Mouse (Mus musculus) hindbrain, embryonic 12.5 days (tissue): ENCODE measurements at regions not wholly inside any gene's neighbourhood (a gene's known extent, or its start where the extent isn't known, plus 50 kb on each side); places are given as distances from the start of the nearest gene placed in this dataset.
A peak's percentile ranks its signal among the peaks of the same experiment; 100 is the strongest.

Experiments used
- ATAC-seq: fragments of 200-750 bp; cut with Nextera tagmentation; 2 replicates; pipeline ENCODE4 v1.8.0; 2017; ENCODE audit warnings: moderate TSS enrichment; ENCODE audit not compliant: low FRiP score
- H3K27ac ChIP-seq: fragments of 300-500 bp; sonication (generic); 2 replicates; pipeline ENCODE4 v1.5.1; 2016; ENCODE audit warnings: mild to moderate bottlenecking
- H3K27me3 ChIP-seq: fragments of 300-500 bp; sonication (generic); 2 replicates; pipeline ENCODE4 v1.6.1; 2016; ENCODE audit warnings: mild to moderate bottlenecking
- H3K36me3 ChIP-seq: fragments of 300-500 bp; sonication (generic); 2 replicates; pipeline ENCODE4 v1.6.1; 2016; ENCODE audit warnings: mild to moderate bottlenecking
- H3K4me1 ChIP-seq: fragments of 300-500 bp; sonication (generic); 2 replicates; pipeline ENCODE4 v1.6.1; 2016
- H3K4me2 ChIP-seq: fragments of 300-500 bp; sonication (generic); replicated peaks from 2 replicates; pipeline ENCODE4 v1.6.1; 2016; ENCODE audit warnings: mild to moderate bottlenecking
- H3K4me3 ChIP-seq: fragments of 300-500 bp; sonication (generic); 2 replicates; pipeline ENCODE4 v1.5.1; 2016; ENCODE audit warnings: mild to moderate bottlenecking
- H3K9ac ChIP-seq: fragments of 300-500 bp; sonication (generic); 2 replicates; pipeline ENCODE4 v1.6.1; 2016; ENCODE audit warnings: mild to moderate bottlenecking, moderate library complexity
- H3K9me3 ChIP-seq: fragments of 300-500 bp; sonication (generic); replicated peaks from 2 replicates; pipeline ENCODE4 v1.6.1; 2016; ENCODE audit warnings: mild to moderate bottlenecking
- WGBS: fragments of 180-500 bp; shearing (Covaris S2); methylation state at CpG from one replicate; pipeline ENCODE4 v1.1.7; 2016; 5-methylcytosine and 5-hydroxymethylcytosine counted together

DNA sequence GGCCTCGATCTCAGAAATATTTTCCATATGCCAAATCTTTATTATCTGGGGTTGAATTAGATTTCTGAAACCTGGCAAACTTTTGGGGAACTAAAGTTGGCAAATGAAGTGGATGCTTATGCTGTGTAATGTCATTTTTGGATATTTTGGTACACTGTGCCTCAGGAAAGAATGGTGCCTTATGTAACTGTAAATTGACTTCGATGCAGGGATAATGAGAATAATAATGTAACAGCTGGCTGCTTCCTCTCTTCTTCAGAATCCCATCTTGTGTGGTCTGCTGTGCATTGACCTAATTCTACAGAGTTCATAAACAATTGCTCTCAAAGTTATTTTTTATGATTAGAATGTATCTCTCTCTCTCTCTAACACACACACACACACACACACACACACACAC is 545.6 kb downstream of the Tfap2b start:
- Histone ChIP-seq H3K4me1 (no peaks in the 10 kb centered on the region), H3K4me2 (no peak overlapping the region), H3K9me3 (no peaks in the 10 kb centered on the region), H3K9ac (no peak overlapping the region), H3K27ac (no peak overlapping the region), H3K4me3 (no peak overlapping the region), H3K36me3 (no peaks in the 10 kb centered on the region), H3K27me3 (no peaks in the 10 kb centered on the region)
- ATAC-seq = no peak
- WGBS = 88% methylated on average over 2 of the region's 2 CpGs

DNA sequence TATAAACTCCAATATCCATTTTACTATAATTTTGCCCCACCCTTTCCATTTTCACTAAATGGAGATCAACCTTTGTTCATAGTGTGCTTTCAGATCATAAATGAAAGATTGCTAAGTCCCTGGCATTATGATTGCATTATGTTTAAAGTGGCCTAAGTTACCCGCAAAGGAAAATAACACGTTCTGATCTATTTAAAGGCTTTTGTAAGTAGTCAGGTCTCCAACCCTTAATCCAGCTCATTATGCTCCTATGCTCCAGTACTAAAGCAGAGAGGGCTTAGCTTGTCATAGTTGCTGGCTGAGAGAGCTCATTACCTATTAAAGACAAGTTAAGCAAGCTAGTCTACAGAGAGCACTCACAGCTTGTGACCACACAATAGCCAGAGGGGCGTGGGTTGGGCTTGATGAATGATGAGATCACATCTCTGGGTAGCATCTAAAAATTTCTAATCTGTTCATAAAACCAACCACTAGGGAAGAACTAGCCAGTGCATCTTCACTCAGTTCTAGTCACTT is 549.3 kb downstream of the Tfap2b start:
- Histone ChIP-seq H3K27me3 (no peaks in the 10 kb centered on the region), H3K4me2 (no peak overlapping the region), H3K4me3 (no peak overlapping the region), H3K9ac (no peak overlapping the region), H3K36me3 (no peaks in the 10 kb centered on the region), H3K27ac (no peak overlapping the region), H3K4me1 (no peaks in the 10 kb centered on the region), H3K9me3 (no peaks in the 10 kb centered on the region)
- ATAC-seq = no peak
- 85% methylated on average over 3 of the region's 3 CpGs for WGBS

DNA sequence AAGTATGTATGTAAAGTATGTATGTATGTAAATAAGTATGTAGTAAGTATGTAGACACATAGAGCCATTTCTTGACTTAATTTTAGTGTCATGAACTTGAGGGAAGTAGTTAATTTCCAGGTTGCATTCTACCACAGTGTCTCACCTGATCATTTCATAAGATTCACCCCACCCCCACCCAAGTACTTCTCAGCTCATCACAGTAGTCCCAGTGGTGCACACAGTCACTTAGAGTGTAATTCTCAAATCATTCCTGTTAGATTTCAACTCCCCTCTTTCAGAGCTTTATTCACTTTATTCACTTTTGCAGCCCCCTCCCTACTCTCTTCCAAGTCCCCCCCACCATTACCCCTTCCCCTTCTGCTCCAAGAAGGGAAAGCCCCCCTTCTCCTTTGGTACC is 558.2 kb downstream of the Tfap2b start:
- Histone ChIP-seq H3K4me3 (no peak overlapping the region), H3K4me2 (no peak overlapping the region), H3K9ac (no peak overlapping the region), H3K9me3 (no peaks in the 10 kb centered on the region), H3K27me3 (no peaks in the 10 kb centered on the region), H3K36me3 (no peaks in the 10 kb centered on the region), H3K27ac (no peak overlapping the region), H3K4me1 (peaks cover 4% of the 10 kb centered on the region; the same call in 1 of the 2 replicates)
- ATAC-seq = no peak

DNA sequence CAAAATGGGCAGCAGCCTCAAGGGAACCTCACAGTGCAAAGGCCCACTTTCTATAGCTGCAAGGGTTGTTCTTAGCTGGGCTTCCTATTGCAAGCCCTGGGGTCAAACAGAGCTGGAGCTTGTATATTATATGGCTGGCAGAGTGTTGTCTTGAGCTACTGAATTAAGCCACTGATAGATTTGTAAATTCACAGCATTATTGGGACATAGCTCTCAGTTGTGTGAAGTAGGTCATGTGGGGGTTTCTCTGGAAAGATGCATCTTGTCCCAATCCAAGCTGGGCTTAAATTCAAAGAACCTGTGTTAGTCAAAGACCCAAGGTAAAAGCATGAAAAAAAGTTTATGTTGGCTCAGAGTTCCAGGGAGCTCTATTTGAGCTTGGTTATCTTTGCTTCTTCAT is 563.6 kb downstream of the Tfap2b start:
- Histone ChIP-seq H3K9me3 (no peaks in the 10 kb centered on the region), H3K4me3 (no peak overlapping the region), H3K27me3 (no peaks in the 10 kb centered on the region), H3K9ac (no peak overlapping the region), H3K36me3 (no peaks in the 10 kb centered on the region), H3K4me1 (peaks cover 3% of the 10 kb centered on the region; the same call in 1 of the 2 replicates), H3K4me2 (no peak overlapping the region), H3K27ac (no peak overlapping the region)
- no peak for ATAC-seq

DNA sequence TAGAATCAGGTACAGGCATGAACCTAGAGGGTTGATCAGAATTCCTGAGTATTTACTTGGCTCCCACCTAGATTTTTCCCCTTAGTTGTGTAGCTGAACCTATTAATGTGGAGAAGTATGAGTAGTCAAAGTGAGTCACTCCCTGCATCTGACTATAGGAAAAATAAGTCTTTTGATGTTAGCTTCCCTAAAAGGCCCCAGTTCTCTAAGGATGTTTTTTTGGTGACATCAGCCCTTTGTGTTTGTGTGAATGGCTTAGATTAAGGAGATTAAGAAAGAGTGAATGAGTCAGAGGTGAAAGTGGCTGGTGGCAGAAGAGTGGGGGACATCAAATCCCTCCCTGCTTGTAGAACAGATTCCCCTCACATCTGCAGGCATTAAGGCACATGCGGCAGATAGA is 565.8 kb downstream of the Tfap2b start:
- Histone ChIP-seq H3K4me1 (no peaks in the 10 kb centered on the region), H3K27ac (no peak overlapping the region), H3K9ac (no peak overlapping the region), H3K9me3 (no peaks in the 10 kb centered on the region), H3K36me3 (no peaks in the 10 kb centered on the region), H3K27me3 (no peaks in the 10 kb centered on the region), H3K4me2 (no peak overlapping the region), H3K4me3 (no peak overlapping the region)
- no peak for ATAC-seq
- WGBS = 71% methylated on average over 1 of the region's 1 CpGs

DNA sequence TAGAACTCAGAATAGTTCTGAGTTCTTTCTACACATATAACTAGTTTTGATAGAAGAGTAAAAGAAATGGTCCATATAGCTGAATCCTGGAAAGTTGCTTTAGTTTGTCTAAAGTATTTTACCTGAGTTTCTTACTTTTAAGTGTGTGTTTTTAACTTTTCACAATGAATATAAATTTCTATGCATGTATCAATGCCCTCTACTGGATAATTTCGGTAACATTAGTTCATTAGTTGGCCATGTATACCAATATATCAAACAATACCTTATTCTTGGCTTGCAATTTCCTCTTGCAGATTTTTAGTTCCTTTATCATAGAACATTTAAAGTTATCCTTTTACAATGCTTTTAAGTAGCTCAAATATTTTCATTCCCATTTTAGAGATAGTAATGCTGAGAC is 568.8 kb downstream of the Tfap2b start:
- Histone ChIP-seq H3K27me3 (no peaks in the 10 kb centered on the region), H3K27ac (no peak overlapping the region), H3K9ac (no peak overlapping the region), H3K36me3 (no peaks in the 10 kb centered on the region), H3K4me2 (no peak overlapping the region), H3K4me1 (no peaks in the 10 kb centered on the region), H3K9me3 (no peaks in the 10 kb centered on the region), H3K4me3 (no peak overlapping the region)
- no peak for ATAC-seq
- WGBS = 86% methylated on average over 1 of the region's 1 CpGs

DNA sequence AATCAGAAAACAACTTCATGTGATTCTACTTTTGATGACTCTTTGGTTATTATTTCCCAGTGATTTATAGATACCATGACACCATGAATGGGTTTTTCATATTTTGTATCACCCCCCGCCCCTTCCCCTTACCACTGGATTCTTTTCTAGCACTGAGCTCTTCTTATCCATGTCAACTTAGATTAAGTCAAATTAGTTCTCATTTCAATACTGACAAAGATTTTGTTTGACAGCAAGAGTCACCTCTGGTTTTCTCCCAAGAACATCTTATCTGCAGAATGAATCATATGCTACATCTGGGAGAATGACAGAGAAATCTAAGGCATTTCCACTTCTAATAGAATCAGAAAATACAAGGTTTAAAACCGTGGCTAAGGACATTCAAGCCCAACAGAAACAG is 578.3 kb downstream of the Tfap2b start:
- Histone ChIP-seq H3K4me2 (no peak overlapping the region), H3K9me3 (no peaks in the 10 kb centered on the region), H3K36me3 (no peaks in the 10 kb centered on the region), H3K9ac (no peak overlapping the region), H3K4me1 (no peaks in the 10 kb centered on the region), H3K27me3 (no peaks in the 10 kb centered on the region), H3K27ac (no peak overlapping the region), H3K4me3 (no peak overlapping the region)
- ATAC-seq = no peak
- 87% methylated on average over 2 of the region's 2 CpGs for WGBS

DNA sequence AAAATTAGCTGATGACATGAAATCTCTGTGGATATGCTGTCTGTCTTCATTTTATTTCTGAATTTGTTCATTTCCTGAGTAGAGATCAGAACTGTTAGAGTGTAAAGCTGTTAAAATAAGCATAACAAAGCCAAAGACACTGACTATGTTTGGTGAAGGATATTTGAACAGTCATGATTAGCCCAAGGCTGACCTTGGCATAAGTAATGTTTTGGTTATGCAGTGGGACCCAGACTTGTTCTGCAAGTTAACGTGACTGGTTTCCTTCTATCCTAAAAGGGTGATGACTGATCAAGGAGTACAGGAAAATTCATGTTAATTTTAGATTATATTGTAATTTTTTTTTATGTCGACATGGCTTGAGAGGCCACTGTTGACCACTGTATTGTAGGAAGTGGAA is 585.4 kb downstream of the Tfap2b start:
- Histone ChIP-seq H3K36me3 (no peaks in the 10 kb centered on the region), H3K27ac (no peak overlapping the region), H3K4me2 (no peak overlapping the region), H3K27me3 (no peaks in the 10 kb centered on the region), H3K4me3 (no peak overlapping the region), H3K4me1 (no peaks in the 10 kb centered on the region), H3K9ac (no peak overlapping the region), H3K9me3 (no peaks in the 10 kb centered on the region)
- 69% methylated on average over 2 of the region's 2 CpGs for WGBS
- no peak for ATAC-seq

DNA sequence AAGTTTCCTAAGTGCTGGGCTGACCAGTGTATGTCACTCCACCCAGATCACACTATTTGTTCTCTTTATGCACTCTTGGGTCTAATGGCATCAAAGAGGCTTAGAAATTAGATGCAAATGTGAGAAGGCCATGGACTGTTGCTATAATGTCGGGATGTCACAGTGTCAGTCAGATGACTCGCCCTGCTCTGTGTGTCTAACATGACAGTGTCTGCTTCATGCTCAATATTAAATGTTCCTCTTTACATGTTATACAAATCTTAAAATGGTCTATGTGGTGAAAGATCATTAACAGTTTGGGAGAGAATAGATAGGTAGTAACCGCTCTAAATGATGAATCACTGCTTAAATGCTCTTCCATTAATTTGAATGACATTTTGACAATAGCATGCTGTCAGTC is 617.2 kb downstream of the Tfap2b start:
- ATAC-seq = no peak
- 50% methylated on average over 3 of the region's 3 CpGs for WGBS
- Histone ChIP-seq H3K36me3 (no peaks in the 10 kb centered on the region), H3K9me3 (no peaks in the 10 kb centered on the region), H3K4me3 (no peak overlapping the region), H3K27ac (no peak overlapping the region), H3K9ac (no peak overlapping the region), H3K4me1 (no peaks in the 10 kb centered on the region), H3K27me3 (no peaks in the 10 kb centered on the region), H3K4me2 (no peak overlapping the region)

DNA sequence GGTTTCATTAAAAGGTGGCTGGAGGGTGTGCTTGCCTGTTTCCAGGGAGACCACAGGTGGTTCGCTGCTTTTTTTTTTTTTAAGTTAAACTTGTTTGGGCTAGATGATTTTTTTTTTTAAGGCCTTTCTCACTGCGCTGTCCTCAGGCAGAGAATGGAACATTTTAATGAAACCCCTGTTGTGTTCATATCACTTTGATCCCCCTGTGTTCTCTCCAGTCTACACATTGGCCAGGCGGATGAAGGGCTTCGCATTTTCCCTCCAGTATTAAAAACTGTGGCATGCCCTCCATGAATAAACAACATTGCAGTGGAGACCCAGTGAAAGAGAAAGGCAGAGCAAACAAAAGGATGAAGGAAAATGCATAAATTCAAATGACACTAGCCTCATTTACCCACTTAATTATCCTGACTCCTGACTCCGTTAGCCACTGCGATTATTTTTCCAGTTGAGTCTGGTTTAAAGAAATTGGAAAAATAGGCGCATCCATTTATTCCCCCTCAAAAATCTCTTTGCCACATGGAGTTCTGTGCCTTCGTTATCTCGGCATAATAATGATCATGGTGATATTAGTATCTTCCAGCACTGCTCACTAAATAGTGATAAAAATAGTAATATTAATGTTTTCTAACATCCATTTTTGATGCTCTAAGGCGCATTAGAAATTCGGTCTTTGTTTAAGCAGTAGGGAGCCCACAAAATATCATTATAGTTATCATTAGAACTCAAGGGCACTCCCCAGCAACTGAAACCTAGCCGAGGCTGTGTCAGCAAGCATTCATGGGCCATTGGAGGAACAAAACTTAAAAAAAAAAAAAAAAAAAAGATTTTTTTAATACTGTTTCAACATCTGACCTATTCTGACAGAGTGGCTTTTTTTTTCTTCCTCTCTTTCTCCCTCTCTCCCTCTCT is 618.0 kb downstream of the Tfap2b start:
- no peaks in the 10 kb centered on the region for H3K27me3 ChIP-seq
- peak; percentile 35; the same call in 1 of the 2 replicates for ATAC-seq
- WGBS = 59% methylated on average over 12 of the region's 12 CpGs
- H3K9ac ChIP-seq = no peak overlapping the region
- H3K36me3 ChIP-seq = no peaks in the 10 kb centered on the region
- no peak overlapping the region for H3K27ac ChIP-seq
- H3K9me3 ChIP-seq = no peaks in the 10 kb centered on the region
- H3K4me3 ChIP-seq = no peak overlapping the region
- no peak overlapping the region for H3K4me2 ChIP-seq
- no peaks in the 10 kb centered on the region for H3K4me1 ChIP-seq

DNA sequence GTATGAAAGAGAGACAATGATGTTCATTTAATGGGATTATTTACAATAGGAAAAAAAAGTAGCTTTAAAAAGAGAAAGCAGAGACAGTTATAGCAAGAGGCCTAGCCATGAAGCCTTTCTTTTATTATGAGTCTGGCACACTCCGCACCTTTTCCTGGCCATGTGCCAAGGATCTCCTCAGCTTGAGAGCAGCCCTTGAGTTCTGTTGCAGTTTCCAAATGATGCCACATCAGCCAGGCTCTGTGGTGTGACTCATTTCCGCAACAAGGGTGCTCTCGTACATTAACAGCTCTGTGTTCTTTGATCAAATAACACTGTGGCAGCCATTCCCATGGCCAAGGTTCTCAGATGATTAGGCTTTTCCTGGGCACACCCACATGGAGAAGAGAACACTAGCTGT is 641.2 kb downstream of the Tfap2b start:
- Histone ChIP-seq H3K4me3 (no peak overlapping the region), H3K36me3 (no peaks in the 10 kb centered on the region), H3K27ac (no peak overlapping the region), H3K27me3 (no peaks in the 10 kb centered on the region), H3K4me1 (no peaks in the 10 kb centered on the region), H3K9me3 (no peaks in the 10 kb centered on the region), H3K4me2 (no peak overlapping the region), H3K9ac (no peak overlapping the region)
- no peak for ATAC-seq
- WGBS = 79% methylated on average over 3 of the region's 3 CpGs

DNA sequence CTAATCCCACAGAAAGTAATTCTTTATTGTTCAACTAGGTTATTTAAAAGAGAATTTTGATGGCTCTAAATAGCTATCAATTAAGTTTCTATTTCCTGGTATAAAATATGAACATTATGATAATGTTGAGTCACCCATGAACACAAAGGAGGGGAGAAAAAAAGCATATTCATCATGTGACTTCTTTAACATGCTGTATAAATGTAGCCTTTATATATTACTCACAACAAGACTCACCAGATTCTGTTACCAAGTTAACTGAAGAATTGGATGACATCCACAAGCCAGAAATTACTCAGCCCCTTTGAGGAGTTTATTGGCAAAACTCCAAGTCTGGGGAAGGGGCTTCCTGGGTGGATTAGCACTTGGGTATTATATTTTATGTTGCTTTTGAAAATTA is 648.5 kb downstream of the Tfap2b start:
- Histone ChIP-seq H3K4me3 (no peak overlapping the region), H3K27ac (no peak overlapping the region), H3K4me1 (no peaks in the 10 kb centered on the region), H3K9me3 (no peaks in the 10 kb centered on the region), H3K36me3 (no peaks in the 10 kb centered on the region), H3K4me2 (no peak overlapping the region), H3K9ac (no peak overlapping the region), H3K27me3 (no peaks in the 10 kb centered on the region)
- no peak for ATAC-seq

DNA sequence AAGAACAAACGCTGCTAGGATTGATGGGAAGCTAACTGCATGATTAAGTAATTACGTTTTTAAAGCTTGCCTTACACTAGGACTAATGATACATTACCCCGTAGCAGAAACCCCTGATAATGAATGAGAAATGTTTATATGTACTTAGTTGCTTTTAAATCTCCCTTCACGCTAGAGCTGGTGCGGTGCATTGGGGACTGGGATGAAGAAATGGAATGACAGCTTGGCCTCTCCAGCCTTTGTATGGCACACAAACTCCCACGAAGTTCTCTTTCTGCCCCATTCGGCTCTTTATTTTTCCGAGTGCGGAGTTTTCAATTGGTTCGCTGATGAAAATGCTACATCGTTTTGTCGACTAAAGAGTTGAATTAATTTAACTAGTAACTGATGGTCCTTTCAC is 659.8 kb downstream of the Tfap2b start:
- H3K4me3 ChIP-seq = no peak overlapping the region
- 54% methylated on average over 12 of the region's 12 CpGs for WGBS
- no peaks in the 10 kb centered on the region for H3K27me3 ChIP-seq
- H3K4me1 ChIP-seq = no peaks in the 10 kb centered on the region
- H3K36me3 ChIP-seq = no peaks in the 10 kb centered on the region
- ATAC-seq = no peak
- no peak overlapping the region for H3K27ac ChIP-seq
- no peak overlapping the region for H3K4me2 ChIP-seq
- no peaks in the 10 kb centered on the region for H3K9me3 ChIP-seq
- H3K9ac ChIP-seq = no peak overlapping the region
